Comparison of ENCODE assay signal across 8 mouse cellular contexts in the genomic region with DNA sequence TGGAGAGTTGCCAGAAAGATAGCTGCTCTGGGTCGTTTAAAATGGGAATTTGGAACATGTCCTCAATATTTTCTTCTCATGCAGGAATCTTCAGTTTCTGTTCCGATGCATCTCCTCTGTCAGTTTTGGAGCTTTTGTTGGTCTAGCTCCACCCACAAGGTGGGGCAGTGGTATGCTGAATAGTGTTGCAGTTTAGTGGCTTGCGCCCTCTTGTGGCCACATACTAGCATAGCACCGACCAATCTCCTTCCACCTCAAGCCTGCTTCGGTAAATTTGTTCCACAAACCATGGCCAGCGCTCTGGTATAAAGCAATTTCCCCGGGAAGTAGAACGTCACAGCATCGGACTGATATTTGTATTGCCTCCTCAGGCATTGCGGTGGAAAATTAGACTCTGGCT. TPM values are rescaled to one million over a fixed set of nuclear protein-coding genes. Genes with fewer than 3 reads are reported as not detected.
A peak's percentile ranks its signal among the peaks of the same experiment; 100 is the strongest.
DNase-seq lines count a peak whose midpoint lies in the region; ATAC-seq lines count a peak whose summit lies in the region.

No protein-coding gene starts in this region.

- peak; percentile 89 for DNase-seq in ZHBTc4 (ENCODE audit: low read depth, low spot score)
- peak; percentile 77 for DNase-seq in gastrocnemius, postnatal 14 days
- peak; percentile 88 for DNase-seq in induced T-regulatory cell, adult 2 months (ENCODE audit: low read depth)
- DNase-seq in left cerebral cortex, adult 8-10 months (ENCODE audit: low spot score in 2 of 2), result peak; percentile 52 to 62
- DNase-seq in right cerebral cortex, postnatal 14 days, result peak; percentile 74
- peak; percentile 76 for DNase-seq in urinary bladder, postnatal 25 days (ENCODE audit: low spot score)

- intact Hi-C loops in gastrocnemius, postnatal 14 days (cut with DNase I; ENCODE audit: low total_unique reads), result no loop called here

- ATAC-seq in common myeloid progenitor, adult 5-6 weeks (replicated peaks; ENCODE audit: low read depth, poor library complexity, severe bottlenecking), result peak; percentile 100
- ATAC-seq in megakaryocyte progenitor cell, adult 5-6 weeks (replicated peaks; ENCODE audit: poor library complexity), result peak; percentile 100

RNA-seq across cellular contexts. Expression of gene Gm9049, which starts 16.5 kb away (rescaled TPM):
- total RNA-seq in common myeloid progenitor, adult 5-6 weeks (2017), result 0.27 TPM in 1 of 2 replicates, not detected in the other
- total RNA-seq in gastrocnemius, postnatal 14 days (2021), result not detected
- total RNA-seq in left cerebral cortex, adult 8-10 months (2022), result not detected
- 0.15 TPM in 2 replicates for total RNA-seq in megakaryocyte progenitor cell, adult 5-6 weeks (2015)
- 0.08 TPM in 1 of 2 replicates, not detected in the other for total RNA-seq in megakaryocyte progenitor cell, adult 5-6 weeks (2017)

RNA-seq across cellular contexts. Expression of gene Gm9048, which starts 22.0 kb away (rescaled TPM):
- total RNA-seq in common myeloid progenitor, adult 5-6 weeks (2017), result not detected in 2 replicates
- not detected for total RNA-seq in gastrocnemius, postnatal 14 days (2021)
- not detected for total RNA-seq in left cerebral cortex, adult 8-10 months (2022)
- total RNA-seq in megakaryocyte progenitor cell, adult 5-6 weeks (2015), result not detected in 2 replicates
- not detected in 2 replicates for total RNA-seq in megakaryocyte progenitor cell, adult 5-6 weeks (2017)

RNA-seq across cellular contexts. Expression of gene Gm9046, which starts 27.4 kb away (rescaled TPM):
- total RNA-seq in common myeloid progenitor, adult 5-6 weeks (2017), result not detected in 2 replicates
- total RNA-seq in gastrocnemius, postnatal 14 days (2021), result not detected
- not detected for total RNA-seq in left cerebral cortex, adult 8-10 months (2022)
- not detected in 2 replicates for total RNA-seq in megakaryocyte progenitor cell, adult 5-6 weeks (2015)
- total RNA-seq in megakaryocyte progenitor cell, adult 5-6 weeks (2017), result not detected in 2 replicates

RNA-seq across cellular contexts. Expression of gene Gm9045, which starts 32.8 kb away (rescaled TPM):
- 0.27 TPM in 1 of 2 replicates, not detected in the other for total RNA-seq in common myeloid progenitor, adult 5-6 weeks (2017)
- not detected for total RNA-seq in gastrocnemius, postnatal 14 days (2021)
- not detected for total RNA-seq in left cerebral cortex, adult 8-10 months (2022)
- 0.15 TPM in 2 replicates for total RNA-seq in megakaryocyte progenitor cell, adult 5-6 weeks (2015)
- total RNA-seq in megakaryocyte progenitor cell, adult 5-6 weeks (2017), result 0.08 TPM in 1 of 2 replicates, not detected in the other

RNA-seq across cellular contexts. Expression of gene Gm9044, which starts 38.2 kb away (rescaled TPM):
- total RNA-seq in common myeloid progenitor, adult 5-6 weeks (2017), result 0.10 TPM in 1 of 2 replicates, not detected in the other
- total RNA-seq in gastrocnemius, postnatal 14 days (2021), result not detected
- not detected for total RNA-seq in left cerebral cortex, adult 8-10 months (2022)
- total RNA-seq in megakaryocyte progenitor cell, adult 5-6 weeks (2015), result not detected in 2 replicates
- not detected in 2 replicates for total RNA-seq in megakaryocyte progenitor cell, adult 5-6 weeks (2017)

Comparison
In these comparisons a context has a peak if more than half of its experiments do, and no peak if none do; other contexts are left out.
1. Peak in every context shown above with its lines: DNase-seq and ATAC-seq.